Mouse (Mus musculus) hematopoietic stem cell, adult 5-6 weeks (primary cell): Measurements from ENCODE around the gene Olig2. TPM values are rescaled to one million over a fixed set of nuclear protein-coding genes. Genes with fewer than 3 reads are reported as not detected.

Source experiments
- ATAC-seq, 2 experiments: fragments of 125-278 bp in 1 of 2; replicated peaks in 1 of 2; 2 replicates each; pipeline ENCODE4 v1.8.0; 2016 to 2017; ENCODE audit warnings: inconsistent platforms in 2 of 2, mild to moderate bottlenecking in 2 of 2, moderate number of reproducible peaks in 2 of 2, low read depth in 1 of 2, moderate TSS enrichment in 1 of 2; ENCODE audit not compliant: low FRiP score in 2 of 2, poor library complexity in 2 of 2, severe bottlenecking in 2 of 2, insufficient read depth in 1 of 2, low TSS enrichment in 1 of 2
- total RNA-seq: library from RNA; stranded (forward); fragments of 172-1452, 232-1000 nt; gene quantifications from 2 replicates; pipeline ENCODE4 v1.2.3, GENCODE M21; 2017

Gene Olig2
- total RNA-seq, 1 experiment from 2014 or later, result not detected

GRCm38 (mm10) chr16:91260861-91261260 is 35.6 kb downstream of the Olig2 start:
- no peak for ATAC-seq

GRCm38 (mm10) chr16:91262467-91263220 is 37.4 kb downstream of the Olig2 start:
- no peak for ATAC-seq

GRCm38 (mm10) chr16:91265972-91266371 is 40.7 kb downstream of the Olig2 start:
- no peak for ATAC-seq

GRCm38 (mm10) chr16:91268724-91269452 is 43.6 kb downstream of the Olig2 start:
- no peak for ATAC-seq

GRCm38 (mm10) chr16:91269468-91270211 is 44.4 kb downstream of the Olig2 start, which contains the start of gene Olig1:
TSS of gene Olig1 (plus strand) at chr16:91269772.
- ATAC-seq, result peak; percentile 75 to 78

GRCm38 (mm10) chr16:91270212-91270971 is 45.1 kb downstream of the Olig2 start:
- 0 out of 4 replicates have a peak, but pooled peaks of 1 of the 2 experiments have one; percentile 19 for ATAC-seq

DNA sequence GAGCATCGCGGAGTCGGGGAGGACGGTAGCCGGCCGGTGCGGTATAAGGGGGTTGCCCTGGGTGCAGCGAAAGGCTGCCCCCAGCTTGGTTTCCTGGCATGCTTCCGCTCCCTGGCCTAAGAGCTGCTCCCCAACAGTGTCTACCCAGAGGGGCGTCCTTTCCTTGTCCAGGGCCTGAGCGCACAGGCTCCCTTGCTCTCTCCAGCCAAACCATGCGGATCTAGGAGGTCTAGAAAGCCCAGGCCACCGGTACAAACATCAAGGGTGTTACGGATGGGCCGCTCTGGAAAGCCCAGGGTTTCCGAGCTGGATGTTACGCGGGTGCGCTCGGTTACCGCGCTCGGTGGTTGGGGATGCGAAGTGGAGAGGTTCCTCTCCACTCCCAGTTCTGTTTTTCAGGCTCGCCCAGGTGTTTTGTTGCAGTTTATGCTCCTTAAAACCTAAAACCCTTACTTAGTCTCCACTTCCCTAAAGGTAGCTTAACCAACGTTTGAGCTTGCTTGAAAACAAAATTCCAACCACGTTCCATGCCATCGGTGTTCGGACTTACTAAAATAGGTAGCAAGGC is 45.8 kb downstream of the Olig2 start:
- ATAC-seq, result no peak

DNA sequence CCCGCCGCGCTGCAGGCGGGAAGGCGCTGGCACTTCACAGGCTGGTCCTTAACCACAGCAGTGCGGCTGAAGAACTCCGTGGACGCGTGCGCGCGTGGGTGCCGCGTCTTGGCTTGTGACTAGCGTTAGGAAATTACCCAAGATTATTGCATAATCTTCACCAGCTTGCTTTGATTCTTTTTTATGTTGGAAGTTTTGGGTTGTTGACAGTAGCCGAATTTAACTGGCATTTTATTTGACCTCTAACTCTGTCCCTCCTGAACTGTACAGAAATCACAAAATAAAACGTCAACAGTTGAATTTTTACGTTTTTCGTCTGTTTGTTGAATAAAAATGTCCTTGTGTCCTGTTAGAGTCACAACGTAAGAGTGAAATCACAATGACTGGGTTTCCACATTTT is 46.4 kb downstream of the Olig2 start:
- no peak for ATAC-seq

Other genes with a start within 250 kb of the Olig2 start
- 29.6 and 37.5 TPM in 2 replicates for gene Synj1, start 214.1 kb upstream of the Olig2 start, total RNA-seq
- 136 and 140 TPM in 2 replicates for gene Paxbp1, start 180.9 kb upstream of the Olig2 start, total RNA-seq
- 1.7 and 2.2 TPM in 2 replicates for gene 4932438H23Rik, start 130.3 kb upstream of the Olig2 start, total RNA-seq
- not detected in 2 replicates for gene Olig1, start 44.3 kb downstream of the Olig2 start, total RNA-seq
- 133 and 147 TPM in 2 replicates for gene Ifnar2, start 147.3 kb downstream of the Olig2 start, total RNA-seq
- gene Gm21970, start 166.3 kb downstream of the Olig2 start, total RNA-seq, result not detected in 2 replicates
- gene Il10rb, start 180.7 kb downstream of the Olig2 start, total RNA-seq, result 55.1 and 57.3 TPM in 2 replicates